Mouse (Mus musculus) hindbrain, embryonic 15.5 days (tissue): ENCODE results near the gene Ccdc88c. TPM values are rescaled to one million over a fixed set of nuclear protein-coding genes. Genes with fewer than 3 reads are reported as not detected.

Experiments
- ATAC-seq: fragments of 200-750 bp; cut with Nextera tagmentation; 2 replicates; pipeline ENCODE4 v1.8.0; 2017; ENCODE audit warnings: low read depth, moderate number of reproducible peaks, moderate TSS enrichment; ENCODE audit not compliant: low FRiP score
- H3K27ac ChIP-seq: fragments of 300-500 bp; sonication (generic); replicated peaks from 2 replicates; pipeline ENCODE4 v1.5.1; 2015; ENCODE audit warnings: mild to moderate bottlenecking, inconsistent platforms
- H3K27me3 ChIP-seq: fragments of 300-500 bp; sonication (generic); 2 replicates; pipeline ENCODE4 v1.6.1; 2015; ENCODE audit warnings: control low read depth, inconsistent platforms
- H3K36me3 ChIP-seq: fragments of 300-500 bp; sonication (generic); 2 replicates; pipeline ENCODE4 v1.6.1; 2015; ENCODE audit warnings: control low read depth, inconsistent platforms
- H3K4me1 ChIP-seq: fragments of 300-500 bp; sonication (generic); replicated peaks from 2 replicates; pipeline ENCODE4 v1.6.1; 2015; ENCODE audit warnings: control low read depth, inconsistent platforms
- H3K4me2 ChIP-seq: fragments of 300-500 bp; sonication (generic); 2 replicates; pipeline ENCODE4 v1.6.1; 2015; ENCODE audit warnings: moderate library complexity, mild to moderate bottlenecking, inconsistent platforms
- H3K4me3 ChIP-seq: fragments of 300-500 bp; sonication (generic); 2 replicates; pipeline ENCODE4 v1.5.1; 2015; ENCODE audit warnings: mild to moderate bottlenecking, inconsistent platforms
- H3K9ac ChIP-seq: fragments of 300-500 bp; sonication (generic); 2 replicates; pipeline ENCODE4 v1.6.1; 2015; ENCODE audit warnings: inconsistent platforms
- H3K9me3 ChIP-seq: fragments of 300-500 bp; sonication (generic); 2 replicates; pipeline ENCODE4 v1.6.1; 2016; ENCODE audit warnings: control low read depth, inconsistent platforms
- WGBS: fragments of 180-500 bp; shearing (Covaris S2); methylation state at CpG from one replicate; pipeline ENCODE4 v1.1.7; 2015; 5-methylcytosine and 5-hydroxymethylcytosine counted together
- polyA plus RNA-seq: library from polyadenylated mRNA; unstranded; fragments of >200 nt; fragmentation: Nextera tagmentation; extraction: Ambion mirVana; gene quantifications from 2 replicates; pipeline ENCODE4 v1.2.1, GENCODE M21; 2015

The Ccdc88c gene
- polyA plus RNA-seq, 1 experiment from 2014 or later = 11.8 TPM

- no peak overlapping the region for H3K9ac ChIP-seq
- peak overlapping the region; percentile 86 for H3K4me2 ChIP-seq
- no peaks in the 10 kb centered on the region; the same call in 1 of the 2 replicates for H3K36me3 ChIP-seq
- ATAC-seq = no peak
- H3K27me3 ChIP-seq = no peaks in the 10 kb centered on the region
- H3K27ac ChIP-seq = no peak overlapping the region
- H3K4me3 ChIP-seq = no peak overlapping the region
- 87% methylated on average over 4 of the region's 4 CpGs for WGBS
- H3K9me3 ChIP-seq = no peaks in the 10 kb centered on the region
- H3K4me1 ChIP-seq = peaks cover 53% of the 10 kb centered on the region
Observed at GRCm38 (mm10) chr12:101026025-101026424, 2.8 kb downstream of the Ccdc88c start.

GRCm38 (mm10) chr12:101025379-101025778, 3.5 kb downstream of the Ccdc88c start:
- H3K27ac ChIP-seq = no peak overlapping the region
- H3K27me3 ChIP-seq = no peaks in the 10 kb centered on the region
- H3K4me2 ChIP-seq = peak overlapping the region; percentile 86
- no peaks in the 10 kb centered on the region for H3K9me3 ChIP-seq
- 74% methylated on average over 7 of the region's 7 CpGs for whole genome bisulfite sequencing
- no peaks in the 10 kb centered on the region; the same call in 1 of the 2 replicates for H3K36me3 ChIP-seq
- H3K4me1 ChIP-seq = peaks cover 53% of the 10 kb centered on the region
- no peak overlapping the region for H3K4me3 ChIP-seq
- no peak for ATAC-seq
- no peak overlapping the region for H3K9ac ChIP-seq

GRCm38 (mm10) chr12:101024824-101025223, 4.0 kb downstream of the Ccdc88c start:
- Histone ChIP-seq H3K4me1 (peaks cover 57% of the 10 kb centered on the region), H3K36me3 (no peaks in the 10 kb centered on the region; the same call in 1 of the 2 replicates), H3K9me3 (no peaks in the 10 kb centered on the region), H3K27me3 (no peaks in the 10 kb centered on the region), H3K4me2 (peak overlapping the region; percentile 86; the same call in 1 of the 2 replicates), H3K27ac (no peak overlapping the region), H3K9ac (no peak overlapping the region), H3K4me3 (no peak overlapping the region)
- ATAC-seq = no peak
- 57% methylated on average over 8 of the region's 8 CpGs for WGBS

- ATAC-seq = no peak
- no peaks in the 10 kb centered on the region; the same call in 1 of the 2 replicates for H3K36me3 ChIP-seq
- H3K4me3 ChIP-seq = no peak overlapping the region
- peak overlapping the region; percentile 30 for H3K27ac ChIP-seq
- no peak overlapping the region for H3K9ac ChIP-seq
- H3K9me3 ChIP-seq = no peaks in the 10 kb centered on the region
- peaks cover 67% of the 10 kb centered on the region for H3K4me1 ChIP-seq
- H3K27me3 ChIP-seq = no peaks in the 10 kb centered on the region
- WGBS = 61% methylated on average over 11 of the region's 11 CpGs
- no peak overlapping the region for H3K4me2 ChIP-seq
Observed at GRCm38 (mm10) chr12:101023143-101023542, 5.7 kb downstream of the Ccdc88c start.

GRCm38 (mm10) chr12:101022353-101022752, 6.5 kb downstream of the Ccdc88c start:
- Histone ChIP-seq H3K36me3 (no peaks in the 10 kb centered on the region; the same call in 1 of the 2 replicates), H3K4me3 (no peak overlapping the region), H3K9me3 (no peaks in the 10 kb centered on the region), H3K4me2 (no peak overlapping the region), H3K4me1 (peaks cover 67% of the 10 kb centered on the region), H3K27ac (no peak overlapping the region), H3K27me3 (no peaks in the 10 kb centered on the region), H3K9ac (no peak overlapping the region)
- WGBS = 93% methylated on average over 8 of the region's 8 CpGs
- ATAC-seq = no peak

DNA sequence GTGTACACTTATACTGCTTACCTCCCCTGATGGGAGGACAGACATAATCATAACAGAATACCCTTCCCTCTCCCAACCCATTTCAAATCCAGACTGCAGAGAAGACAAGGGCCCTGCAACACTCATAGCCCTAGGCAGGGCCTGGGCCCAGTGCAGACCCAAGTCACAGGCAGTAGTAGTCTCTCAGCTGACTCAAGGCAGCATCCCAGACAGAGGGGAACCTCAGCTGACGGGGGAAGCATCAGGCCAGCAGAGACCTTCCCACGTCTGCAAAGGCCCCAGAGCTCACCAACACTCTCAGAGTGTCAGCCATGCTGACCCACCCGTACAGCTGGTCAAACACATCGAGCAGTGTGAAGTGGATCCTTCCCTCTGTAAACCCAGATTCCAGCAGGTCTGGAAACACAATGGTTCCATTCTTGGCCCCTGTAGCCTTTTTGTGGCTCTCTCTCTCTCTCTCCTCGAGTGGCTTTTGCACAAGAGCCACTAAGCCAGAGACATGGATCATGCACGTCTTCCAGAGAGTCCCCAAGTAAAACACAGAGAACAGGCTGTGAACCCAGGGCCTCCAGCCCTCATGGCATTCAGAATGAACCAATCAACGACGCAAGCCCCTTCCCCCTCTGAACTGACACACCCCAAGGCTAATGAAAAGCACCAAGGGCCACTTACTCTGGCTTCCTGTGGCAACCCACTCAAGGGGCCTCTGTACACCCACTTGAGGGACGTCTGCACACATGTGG, 7.2 kb downstream of the Ccdc88c start:
- Histone ChIP-seq H3K27ac (no peak overlapping the region), H3K4me1 (peaks cover 62% of the 10 kb centered on the region), H3K4me3 (no peak overlapping the region), H3K27me3 (no peaks in the 10 kb centered on the region), H3K9me3 (no peaks in the 10 kb centered on the region), H3K36me3 (no peaks in the 10 kb centered on the region; the same call in 1 of the 2 replicates), H3K9ac (no peak overlapping the region), H3K4me2 (no peak overlapping the region)
- ATAC-seq = no peak
- WGBS = 68% methylated on average over 9 of the region's 9 CpGs

DNA sequence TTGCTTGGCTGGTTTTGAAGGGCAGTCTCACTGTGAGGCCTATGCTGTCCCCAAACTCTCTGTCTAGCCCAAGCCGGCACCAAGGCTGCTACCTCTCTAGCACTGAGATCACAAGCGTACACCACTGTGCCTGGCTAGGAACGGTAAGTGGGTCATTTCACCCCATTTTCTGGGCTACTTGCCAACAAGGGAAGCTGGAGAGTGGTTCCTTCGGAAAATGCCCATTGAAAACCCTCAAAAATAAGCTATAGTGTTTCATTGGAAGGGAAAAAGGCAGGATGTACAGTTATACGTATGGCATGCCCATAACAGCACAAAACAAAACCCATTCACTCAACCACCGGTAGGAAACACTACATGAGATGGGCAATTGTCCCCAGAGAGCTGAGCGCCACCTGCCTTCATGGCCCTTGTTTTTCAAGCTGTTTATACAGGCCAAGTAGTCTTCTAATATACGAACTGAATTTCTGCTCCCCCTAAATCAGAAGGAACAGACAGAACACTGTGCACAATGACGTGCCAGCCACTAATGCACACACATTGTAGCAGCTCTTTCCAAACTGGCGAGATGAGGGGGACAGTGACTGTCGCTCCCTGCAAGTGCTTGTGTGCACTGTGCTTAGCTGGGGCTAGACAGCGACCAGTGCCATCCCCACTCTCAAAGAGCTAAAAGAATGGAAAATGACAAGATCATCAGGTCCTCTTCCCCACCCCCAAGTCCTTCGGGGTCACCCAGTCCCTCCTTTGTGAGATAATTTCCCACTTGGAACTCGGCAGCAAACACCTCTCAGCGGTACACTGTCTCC, 8.4 kb downstream of the Ccdc88c start:
- peaks cover 59% of the 10 kb centered on the region for H3K4me1 ChIP-seq
- H3K27me3 ChIP-seq = no peaks in the 10 kb centered on the region
- H3K27ac ChIP-seq = no peak overlapping the region
- no peak overlapping the region for H3K9ac ChIP-seq
- no peaks in the 10 kb centered on the region for H3K9me3 ChIP-seq
- H3K4me3 ChIP-seq = no peak overlapping the region
- H3K4me2 ChIP-seq = no peak overlapping the region
- no peaks in the 10 kb centered on the region; the same call in 1 of the 2 replicates for H3K36me3 ChIP-seq
- WGBS = 70% methylated on average over 15 of the region's 15 CpGs
- ATAC-seq = no peak

DNA sequence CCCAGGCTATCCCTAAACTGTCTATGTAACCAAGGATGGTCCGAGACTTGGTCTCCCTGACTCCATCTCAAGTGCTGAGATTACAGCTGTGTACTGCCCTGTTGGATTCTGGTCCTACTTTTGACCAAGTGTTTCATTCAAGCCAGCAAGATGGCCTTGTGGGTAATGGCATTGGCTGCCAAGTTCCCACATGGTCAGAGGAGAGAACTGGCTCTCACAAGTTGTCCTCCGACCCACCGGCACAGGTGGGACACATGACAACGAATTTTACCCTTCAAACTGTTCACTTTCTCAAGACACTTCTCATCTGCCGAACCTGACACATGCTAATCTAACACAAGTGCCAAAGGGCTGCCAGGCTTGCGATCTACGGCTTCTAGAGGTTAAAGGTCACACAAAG, 9.4 kb downstream of the Ccdc88c start:
- no peak overlapping the region for H3K4me2 ChIP-seq
- no peak for ATAC-seq
- peaks cover 52% of the 10 kb centered on the region for H3K4me1 ChIP-seq
- H3K27me3 ChIP-seq = no peaks in the 10 kb centered on the region
- H3K9ac ChIP-seq = no peak overlapping the region
- no peaks in the 10 kb centered on the region for H3K9me3 ChIP-seq
- H3K27ac ChIP-seq = 0 out of 2 replicates have a peak overlapping the region, but pooled peaks have one; percentile 3
- no peak overlapping the region for H3K4me3 ChIP-seq
- H3K36me3 ChIP-seq = no peaks in the 10 kb centered on the region; the same call in 1 of the 2 replicates
- 84% methylated on average over 7 of the region's 7 CpGs for WGBS

- no peak overlapping the region for H3K4me3 ChIP-seq
- peaks cover 50% of the 10 kb centered on the region for H3K4me1 ChIP-seq
- H3K9me3 ChIP-seq = no peaks in the 10 kb centered on the region
- 0 out of 2 replicates have a peak overlapping the region, but pooled peaks have one; percentile 57 for H3K27ac ChIP-seq
- 33% methylated on average over 5 of the region's 5 CpGs for WGBS
- H3K36me3 ChIP-seq = no peaks in the 10 kb centered on the region; the same call in 1 of the 2 replicates
- H3K27me3 ChIP-seq = no peaks in the 10 kb centered on the region
- no peak for ATAC-seq
- H3K4me2 ChIP-seq = no peak overlapping the region
- H3K9ac ChIP-seq = no peak overlapping the region
Observed at GRCm38 (mm10) chr12:101019031-101019430, 9.8 kb downstream of the Ccdc88c start.

DNA sequence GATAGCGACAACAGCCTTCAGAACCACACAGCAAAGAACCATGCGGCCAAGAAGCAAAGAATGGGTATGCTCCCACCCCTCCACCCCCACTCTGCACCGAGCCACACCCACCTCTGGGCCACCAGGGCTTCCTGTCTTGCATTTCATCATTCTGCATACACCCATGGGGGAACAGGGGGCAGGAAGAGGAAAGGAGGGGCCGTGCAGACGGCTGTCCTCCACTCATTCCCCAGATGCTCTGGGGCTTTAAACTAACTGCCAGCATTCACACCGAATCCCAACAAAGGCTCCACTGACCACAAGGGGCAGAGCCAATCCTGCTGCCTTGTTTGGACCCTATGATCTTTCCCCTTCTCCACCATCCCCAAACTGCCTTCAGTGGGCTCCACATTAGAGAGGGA, 10.9 kb downstream of the Ccdc88c start:
- H3K9ac ChIP-seq = no peak overlapping the region
- H3K27me3 ChIP-seq = no peaks in the 10 kb centered on the region
- WGBS = 23% methylated on average over 6 of the region's 6 CpGs
- H3K27ac ChIP-seq = peak overlapping the region; percentile 57; the same call in 1 of the 2 replicates
- H3K4me3 ChIP-seq = no peak overlapping the region
- H3K36me3 ChIP-seq = no peaks in the 10 kb centered on the region; the same call in 1 of the 2 replicates
- no peaks in the 10 kb centered on the region for H3K9me3 ChIP-seq
- no peak for ATAC-seq
- peaks cover 41% of the 10 kb centered on the region for H3K4me1 ChIP-seq
- H3K4me2 ChIP-seq = peak overlapping the region; percentile 22; the same call in 1 of the 2 replicates

DNA sequence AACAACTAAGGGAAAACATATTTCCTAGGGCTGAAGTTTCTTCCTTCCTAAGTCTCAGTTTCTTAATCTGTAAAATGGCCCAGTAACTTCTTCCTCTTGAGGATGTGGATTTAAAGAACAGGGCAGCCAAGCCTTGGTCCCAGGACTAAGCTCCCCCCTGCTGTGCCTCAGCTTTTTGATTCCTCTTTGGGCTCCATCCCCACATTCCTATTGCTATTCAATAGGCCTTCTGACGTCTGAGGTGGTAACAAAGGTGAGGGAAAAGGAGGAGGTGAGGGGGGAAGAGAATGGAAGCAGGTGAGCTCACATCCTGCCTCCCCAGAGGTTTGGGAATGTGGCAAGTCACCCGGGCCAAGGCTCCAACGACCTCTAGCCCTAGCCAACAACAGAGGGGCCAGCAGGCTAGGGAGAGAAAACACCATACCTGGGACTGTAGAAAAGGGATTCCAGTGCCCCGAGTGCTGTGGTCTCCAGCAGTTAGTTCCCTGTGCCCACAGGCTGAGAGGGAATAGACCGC, 12.4 kb downstream of the Ccdc88c start:
- 36% methylated on average over 5 of the region's 5 CpGs for WGBS
- Histone ChIP-seq H3K9ac (no peak overlapping the region), H3K27ac (no peak overlapping the region), H3K4me1 (peaks cover 45% of the 10 kb centered on the region), H3K27me3 (no peaks in the 10 kb centered on the region), H3K36me3 (no peaks in the 10 kb centered on the region), H3K4me2 (no peak overlapping the region), H3K4me3 (no peak overlapping the region), H3K9me3 (no peaks in the 10 kb centered on the region)
- ATAC-seq = no peak

DNA sequence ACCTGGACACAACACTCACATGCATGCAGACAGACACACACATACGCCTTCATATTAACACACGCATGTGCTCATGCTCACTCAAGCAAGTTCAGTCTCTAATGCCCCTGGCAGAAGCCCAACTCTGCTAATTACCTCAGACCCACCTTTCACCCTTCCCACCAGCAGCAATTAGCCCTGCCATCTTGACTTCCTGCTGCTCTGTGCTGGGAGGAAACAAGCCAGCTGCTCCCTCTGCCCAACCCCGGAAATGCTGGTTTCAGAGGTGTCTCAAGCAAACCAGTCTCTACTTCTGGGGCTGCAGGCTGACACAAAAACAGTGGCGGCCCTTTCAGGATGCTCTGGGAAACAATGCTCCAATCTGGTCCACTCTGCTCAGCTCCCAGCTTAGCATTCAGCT, 12.9 kb downstream of the Ccdc88c start:
- Histone ChIP-seq H3K27ac (no peak overlapping the region), H3K9ac (no peak overlapping the region), H3K4me2 (no peak overlapping the region), H3K27me3 (no peaks in the 10 kb centered on the region), H3K4me3 (no peak overlapping the region), H3K36me3 (no peaks in the 10 kb centered on the region), H3K4me1 (peaks cover 45% of the 10 kb centered on the region), H3K9me3 (no peaks in the 10 kb centered on the region)
- WGBS = 41% methylated on average over 4 of the region's 4 CpGs
- no peak for ATAC-seq
